Mouse (Mus musculus) adrenal gland, adult 2 months (tissue): ENCODE data around the gene Rab11fip2. TPM values are rescaled to one million over a fixed set of nuclear protein-coding genes. Genes with fewer than 3 reads are reported as not detected.
A peak's percentile ranks its signal among the peaks of the same experiment; 100 is the strongest.

Source experiments
- DNase-seq: peaks from one replicate; pipeline ENCODE4 v3.0.0; 2021
- long read RNA-seq: library from polyadenylated mRNA; stranded (forward); transcript quantifications from one replicate; pipeline ENCODE4 v2.0.0, GENCODE M21; 2021
- polyA plus RNA-seq: library from polyadenylated mRNA; depleted of rRNA; stranded (reverse); fragments of >200 nt; gene quantifications from 2 replicates; pipeline ENCODE4 v1.2.3, GENCODE M21; 2012; rRNA removed
- total RNA-seq, 2 experiments: library from RNA; stranded (reverse); gene quantifications; 2 replicates each; pipeline ENCODE4 v1.2.3; 2021

The Rab11fip2 gene
- 10 to 100 TPM; 16.1 to 20.2 TPM for total RNA-seq
- polyA plus RNA-seq, result 0.65 and 1.00 TPM in 2 replicates
- long read RNA-seq, result 0 reads

GRCm38 (mm10) chr19:59943322-59943871 is at the start of gene Rab11fip2:
Gene Rab11fip2, minus strand, starts transcription at chr19:59943654.
- peak; percentile 94 for DNase-seq

- no peak for DNase-seq
These were observed 38.1 kb upstream of the Rab11fip2 start for GRCm38 (mm10) chr19:59981588-59981987.

GRCm38 (mm10) chr19:59954936-59955335 is 11.5 kb upstream of the Rab11fip2 start:
- no peak for DNase-seq

- DNase-seq, result no peak
These were observed 6.3 kb upstream of the Rab11fip2 start for GRCm38 (mm10) chr19:59949731-59950130.

GRCm38 (mm10) chr19:59942716-59943321 is 635 bp downstream of the Rab11fip2 start:
- no peak for DNase-seq

GRCm38 (mm10) chr19:59939711-59940110 is 3.7 kb downstream of the Rab11fip2 start:
- peak; percentile 9 for DNase-seq

- no peak for DNase-seq
These were observed 11.4 kb downstream of the Rab11fip2 start for GRCm38 (mm10) chr19:59932085-59932484.

GRCm38 (mm10) chr19:59928672-59929071 is 14.8 kb downstream of the Rab11fip2 start:
- no peak for DNase-seq

- no peak for DNase-seq
These were observed 17.3 kb downstream of the Rab11fip2 start for GRCm38 (mm10) chr19:59926125-59926524.

GRCm38 (mm10) chr19:59920846-59921245 is 22.6 kb downstream of the Rab11fip2 start:
- DNase-seq, result peak; percentile 52

- DNase-seq, result no peak
These were observed 25.4 kb downstream of the Rab11fip2 start for GRCm38 (mm10) chr19:59917901-59918613.

- DNase-seq, result no peak
These were observed 31.9 kb downstream of the Rab11fip2 start for GRCm38 (mm10) chr19:59911554-59911953.

- no peak for DNase-seq
These were observed 38.0 kb downstream of the Rab11fip2 start for GRCm38 (mm10) chr19:59905296-59906081.

- no peak for DNase-seq
These were observed 43.5 kb downstream of the Rab11fip2 start for GRCm38 (mm10) chr19:59899965-59900364.

- DNase-seq, result peak; percentile 9
These were observed 45.2 kb downstream of the Rab11fip2 start for GRCm38 (mm10) chr19:59898301-59898700.

GRCm38 (mm10) chr19:59889383-59889782 is 54.1 kb downstream of the Rab11fip2 start:
- no peak for DNase-seq

GRCm38 (mm10) chr19:59888846-59889245 is 54.6 kb downstream of the Rab11fip2 start:
- no peak for DNase-seq

GRCm38 (mm10) chr19:59887866-59888265 is 55.6 kb downstream of the Rab11fip2 start:
- DNase-seq, result no peak

GRCm38 (mm10) chr19:59885301-59885700 is 58.2 kb downstream of the Rab11fip2 start:
- no peak for DNase-seq

GRCm38 (mm10) chr19:59877238-59877637 is 66.2 kb downstream of the Rab11fip2 start:
- DNase-seq, result no peak

- DNase-seq, result no peak
These were observed 76.8 kb downstream of the Rab11fip2 start for GRCm38 (mm10) chr19:59866666-59867065.

- no peak for DNase-seq
These were observed 81.0 kb downstream of the Rab11fip2 start for GRCm38 (mm10) chr19:59862423-59862822.
